Mouse (Mus musculus) lung, adult 2 months (tissue): ENCODE measurements at regions not wholly inside any gene's neighbourhood (a gene's known extent, or its start where the extent isn't known, plus 50 kb on each side); places are given as distances from the start of the nearest gene placed in this dataset.

Experiments
- CTCF ChIP-seq: fragments of 200-500 bp; IDR thresholded peaks from 2 replicates; pipeline ENCODE4 v1.5.1; 2011; ENCODE audit warnings: mild to moderate bottlenecking, low read length, control low read depth; ENCODE audit not compliant: insufficient read depth
- POLR2A ChIP-seq: fragments of 200-500 bp; IDR thresholded peaks from 2 replicates; pipeline ENCODE4 v1.6.1; 2011; ENCODE audit warnings: low read depth, mild to moderate bottlenecking, control low read depth, low read length, borderline replicate concordance; ENCODE audit errors: extremely low read depth

GRCm38 (mm10) chr11:32958961-32959360 is 134.6 kb upstream of the Smim23 start:
- TF ChIP-seq POLR2A (no peak), CTCF (no peak)
